31 mouse cellular contexts compared by ENCODE assay signal in the genomic region with DNA sequence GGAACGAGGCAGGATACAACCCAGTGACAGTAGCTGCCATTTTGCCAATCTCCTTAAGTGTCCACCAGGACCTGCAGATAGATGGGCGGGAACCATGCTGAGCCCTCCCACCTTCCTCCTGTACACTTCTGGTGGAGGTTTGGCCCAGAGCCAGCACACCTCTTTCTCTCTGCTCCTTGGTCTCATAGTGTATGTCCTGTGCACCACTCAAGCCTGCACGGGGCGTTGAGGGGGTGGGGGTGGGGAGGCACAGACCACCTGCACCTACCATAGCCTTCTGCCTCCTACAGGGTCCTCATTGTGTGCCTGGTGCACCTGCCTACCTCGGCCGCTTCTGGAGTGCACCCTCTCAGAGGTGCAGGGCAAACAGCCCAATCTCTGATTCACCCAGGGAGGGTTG. TPM values are rescaled to one million over a fixed set of nuclear protein-coding genes. Genes with fewer than 3 reads are reported as not detected.
DNase-seq lines count a peak whose midpoint lies in the region; ATAC-seq and TF ChIP-seq lines count a peak whose summit lies in the region.
"Had no signal": no experiment of that assay in that cellular context is flagged by ENCODE, and none has a peak within 500 bp of the region (broad histone marks: within the 10 kb centered on the region; RNA-seq: fewer than 3 reads in every experiment).

No protein-coding gene starts in this region.

- peaks cover 14% of the 10 kb centered on the region for H3K4me1 ChIP-seq in forebrain, postnatal 0 days (ENCODE audit: insufficient read depth)
- H3K4me1 ChIP-seq in forebrain, embryonic 12.5 days = peaks cover 53% of the 10 kb centered on the region
- peaks cover 3% of the 10 kb centered on the region for H3K4me1 ChIP-seq in limb, embryonic 15.5 days
- peaks cover 37% of the 10 kb centered on the region for H3K4me1 ChIP-seq in limb, embryonic 10.5 days
- H3K4me1 ChIP-seq in E14TG2a.4 (replicated peaks; ENCODE audit: low read depth, low read length) = peaks cover 91% of the 10 kb centered on the region
- H3K4me1 ChIP-seq in midbrain, embryonic 15.5 days = peaks cover 36% of the 10 kb centered on the region
- H3K4me1 ChIP-seq: liver, embryonic 13.5 days had no signal

- H3K27ac ChIP-seq in forebrain, postnatal 0 days (ENCODE audit: low read depth, low read length) = 0 out of 2 replicates have a peak overlapping the region, but pooled peaks have one; percentile 4
- H3K27ac ChIP-seq in forebrain, embryonic 12.5 days = no peak overlapping the region
- no peak overlapping the region for H3K27ac ChIP-seq in limb, embryonic 15.5 days
- H3K27ac ChIP-seq in limb, embryonic 10.5 days = no peak overlapping the region
- no peak overlapping the region for H3K27ac ChIP-seq in midbrain, embryonic 15.5 days
- H3K27ac ChIP-seq: embryonic facial prominence, embryonic 12.5 days; limb, embryonic 13.5 days; liver, embryonic 13.5 days; macrophage; midbrain, embryonic 13.5 days had no signal

- DNase-seq in forebrain, postnatal 0 days = no peak
- DNase-seq in limb, embryonic 10.5 days (ENCODE audit: low spot score) = no peak
- peak; percentile 69 for DNase-seq in ZHBTc4 (ENCODE audit: low read depth, low spot score)
- no peak for DNase-seq in kidney, postnatal 10 days
- DNase-seq: adrenal gland, adult 8-10 months; cerebellum, adult 8-10 months; cerebellum, postnatal 25 days; gastrocnemius, postnatal 14 days; heart, postnatal 14 days; kidney, adult 2 months; layer of hippocampus, adult 9-11 months; liver, embryonic 13.5 days; lung, adult 18-20 months; thymus, postnatal 4 days had no signal

- no peak overlapping the region for H3K4me2 ChIP-seq in forebrain, postnatal 0 days (ENCODE audit: low read depth)
- no peak overlapping the region for H3K4me2 ChIP-seq in forebrain, embryonic 12.5 days
- no peak overlapping the region for H3K4me2 ChIP-seq in limb, embryonic 15.5 days
- no peak overlapping the region for H3K4me2 ChIP-seq in midbrain, embryonic 15.5 days
- H3K4me2 ChIP-seq: embryonic facial prominence, embryonic 12.5 days; limb, embryonic 13.5 days; liver, embryonic 13.5 days; midbrain, embryonic 13.5 days had no signal

- H3K9me3 ChIP-seq in forebrain, postnatal 0 days (ENCODE audit: low read length) = no peaks in the 10 kb centered on the region
- no peaks in the 10 kb centered on the region for H3K9me3 ChIP-seq in forebrain, embryonic 12.5 days
- no peaks in the 10 kb centered on the region for H3K9me3 ChIP-seq in limb, embryonic 15.5 days
- H3K9me3 ChIP-seq in limb, embryonic 10.5 days (replicated peaks) = no peaks in the 10 kb centered on the region
- no peaks in the 10 kb centered on the region for H3K9me3 ChIP-seq in E14TG2a.4 (ENCODE audit: low read length)
- H3K9me3 ChIP-seq in midbrain, embryonic 15.5 days = no peaks in the 10 kb centered on the region
- H3K9me3 ChIP-seq: embryonic facial prominence, embryonic 12.5 days; limb, embryonic 13.5 days; liver, embryonic 13.5 days; midbrain, embryonic 13.5 days had no signal

- no peak overlapping the region for H3K4me3 ChIP-seq in forebrain, postnatal 0 days (ENCODE audit: low read depth, low read length)
- H3K4me3 ChIP-seq in forebrain, embryonic 12.5 days (replicated peaks) = no peak overlapping the region
- no peak overlapping the region for H3K4me3 ChIP-seq in limb, embryonic 15.5 days
- H3K4me3 ChIP-seq in limb, embryonic 10.5 days = no peak overlapping the region
- H3K4me3 ChIP-seq in E14TG2a.4 (replicated peaks; ENCODE audit: low read length) = 0 out of 2 replicates have a peak overlapping the region, but pooled peaks have one; percentile 61
- no peak overlapping the region for H3K4me3 ChIP-seq in midbrain, embryonic 15.5 days
- H3K4me3 ChIP-seq: embryonic facial prominence, embryonic 12.5 days; limb, embryonic 13.5 days; liver, embryonic 13.5 days; midbrain, embryonic 13.5 days had no signal

- no peak overlapping the region for H3K9ac ChIP-seq in forebrain, postnatal 0 days
- no peak overlapping the region for H3K9ac ChIP-seq in forebrain, embryonic 12.5 days
- no peak overlapping the region for H3K9ac ChIP-seq in limb, embryonic 15.5 days
- H3K9ac ChIP-seq in midbrain, embryonic 15.5 days = no peak overlapping the region
- H3K9ac ChIP-seq: embryonic facial prominence, embryonic 12.5 days; limb, embryonic 13.5 days; liver, embryonic 13.5 days; midbrain, embryonic 13.5 days had no signal

- no peak for ATAC-seq in forebrain, postnatal 0 days
- no peak for ATAC-seq in forebrain, embryonic 12.5 days (ENCODE audit: low FRiP score)
- 0 out of 2 replicates have a peak, but pooled peaks have one; percentile 28 for ATAC-seq in limb, embryonic 15.5 days (ENCODE audit: insufficient number of reproducible peaks, low FRiP score, low TSS enrichment, low read depth)
- ATAC-seq in midbrain, embryonic 15.5 days (replicated peaks) = no peak
- ATAC-seq: midbrain, embryonic 13.5 days had no signal

- peaks cover 8% of the 10 kb centered on the region for H3K27me3 ChIP-seq in forebrain, postnatal 0 days (ENCODE audit: insufficient read depth, low read length)
- peaks cover 40% of the 10 kb centered on the region for H3K27me3 ChIP-seq in forebrain, embryonic 12.5 days
- peaks cover 38% of the 10 kb centered on the region for H3K27me3 ChIP-seq in limb, embryonic 15.5 days
- peaks cover 77% of the 10 kb centered on the region for H3K27me3 ChIP-seq in limb, embryonic 10.5 days (ENCODE audit: low read depth, poor library complexity, severe bottlenecking)
- peaks cover 6% of the 10 kb centered on the region; the same call in 1 of the 2 replicates for H3K27me3 ChIP-seq in E14TG2a.4 (ENCODE audit: insufficient read depth, low read length)
- peaks cover 22% of the 10 kb centered on the region for H3K27me3 ChIP-seq in midbrain, embryonic 15.5 days (replicated peaks)

- H3K36me3 ChIP-seq in forebrain, postnatal 0 days (ENCODE audit: insufficient read depth) = no peaks in the 10 kb centered on the region
- H3K36me3 ChIP-seq in forebrain, embryonic 12.5 days (replicated peaks) = no peaks in the 10 kb centered on the region
- H3K36me3 ChIP-seq in limb, embryonic 15.5 days = no peaks in the 10 kb centered on the region
- H3K36me3 ChIP-seq in limb, embryonic 10.5 days = no peaks in the 10 kb centered on the region
- H3K36me3 ChIP-seq in E14TG2a.4 (ENCODE audit: insufficient read depth, low read length) = no peaks in the 10 kb centered on the region
- H3K36me3 ChIP-seq in midbrain, embryonic 15.5 days (replicated peaks) = no peaks in the 10 kb centered on the region
- H3K36me3 ChIP-seq: embryonic facial prominence, embryonic 12.5 days; limb, embryonic 13.5 days; liver, embryonic 13.5 days; midbrain, embryonic 13.5 days had no signal

- TF ChIP-seq CTCF in forebrain, postnatal 0 days (IDR thresholded peaks at IDR 0.05; ENCODE audit: low read depth) = no peak
- no peak for TF ChIP-seq CTCF in E14TG2a.4 (conservative IDR thresholded peaks at IDR 0.05; ENCODE audit: low read length)

- WGBS in forebrain, postnatal 0 days = 51% methylated on average over 6 of the region's 6 CpGs
- WGBS in forebrain, embryonic 12.5 days = 79% methylated on average over 6 of the region's 6 CpGs
- whole genome bisulfite sequencing in limb, embryonic 15.5 days = 67% methylated on average over 6 of the region's 6 CpGs
- WGBS in limb, embryonic 10.5 days = 82% methylated on average over 6 of the region's 6 CpGs
- 74% methylated on average over 6 of the region's 6 CpGs for WGBS in midbrain, embryonic 15.5 days

RNA-seq across cellular contexts. Expression of a gene that starts 4.5 kb away (rescaled TPM):
- not detected in 2 replicates for total RNA-seq in forebrain, postnatal 0 days (2014; rRNA removed)
- polyA plus RNA-seq in forebrain, postnatal 0 days (2015; fragmentation: Nextera tagmentation; extraction: Ambion mirVana) = not detected in 2 replicates
- not detected in 2 replicates for polyA plus RNA-seq in forebrain, embryonic 12.5 days (2016; fragmentation: Nextera tagmentation; extraction: Ambion mirVana)
- not detected in 2 replicates for polyA plus RNA-seq in limb, embryonic 15.5 days (2015; fragmentation: Nextera tagmentation; extraction: Ambion mirVana)
- polyA plus RNA-seq in limb, embryonic 10.5 days (2016; fragmentation: Nextera tagmentation; extraction: Ambion mirVana) = not detected in 2 replicates
- not detected in 2 replicates for polyA plus RNA-seq in midbrain, embryonic 15.5 days (2015; fragmentation: Nextera tagmentation; extraction: Ambion mirVana)
- total RNA-seq: adrenal gland, adult 8-10 months; gastrocnemius, postnatal 14 days; granulocyte monocyte progenitor cell, adult 5-6 weeks; heart, postnatal 14 days; left cerebral cortex, postnatal 25 days; megakaryocyte-erythroid progenitor cell, adult 5-6 weeks; monocyte, adult 5-6 weeks had no signal
- polyA plus RNA-seq: embryonic facial prominence, embryonic 12.5 days; heart, embryonic 14.5 days; hindbrain, embryonic 11.5 days; kidney, adult 2 months; kidney, embryonic 16.5 days; limb, embryonic 13.5 days; liver, embryonic 13.5 days; macrophage; midbrain, embryonic 13.5 days; neural tube, embryonic 14.5 days; thymus, postnatal 0 days had no signal

RNA-seq across cellular contexts. Expression of a gene that starts 42.0 kb away (rescaled TPM):
- total RNA-seq in forebrain, postnatal 0 days (2014; rRNA removed) = 42.0 and 48.7 TPM in 2 replicates
- polyA plus RNA-seq in forebrain, postnatal 0 days (2015; fragmentation: Nextera tagmentation; extraction: Ambion mirVana) = 10.1 and 16.5 TPM in 2 replicates
- 14.3 and 14.8 TPM in 2 replicates for polyA plus RNA-seq in forebrain, embryonic 12.5 days (2016; fragmentation: Nextera tagmentation; extraction: Ambion mirVana)
- polyA plus RNA-seq in limb, embryonic 15.5 days (2015; fragmentation: Nextera tagmentation; extraction: Ambion mirVana) = 2.0 and 2.1 TPM in 2 replicates
- polyA plus RNA-seq in limb, embryonic 10.5 days (2016; fragmentation: Nextera tagmentation; extraction: Ambion mirVana) = 13.4 and 15.1 TPM in 2 replicates
- 23.9 and 27.4 TPM in 2 replicates for polyA plus RNA-seq in midbrain, embryonic 15.5 days (2015; fragmentation: Nextera tagmentation; extraction: Ambion mirVana)
- total RNA-seq: granulocyte monocyte progenitor cell, adult 5-6 weeks; monocyte, adult 5-6 weeks had no signal
- polyA plus RNA-seq: macrophage had no signal
